Mouse (Mus musculus): ENCODE data around the gene Clec2l. TPM values are rescaled to one million over a fixed set of nuclear protein-coding genes. Genes with fewer than 3 reads are reported as not detected.
"Not testable (repeated sequence)": the region's sequence is repeated elsewhere in the genome, so short reads cannot be mapped to it uniquely, and the experiment has no call there.

The Clec2l gene
- polyA plus RNA-seq, 1 experiment: 0.66 TPM

DNA sequence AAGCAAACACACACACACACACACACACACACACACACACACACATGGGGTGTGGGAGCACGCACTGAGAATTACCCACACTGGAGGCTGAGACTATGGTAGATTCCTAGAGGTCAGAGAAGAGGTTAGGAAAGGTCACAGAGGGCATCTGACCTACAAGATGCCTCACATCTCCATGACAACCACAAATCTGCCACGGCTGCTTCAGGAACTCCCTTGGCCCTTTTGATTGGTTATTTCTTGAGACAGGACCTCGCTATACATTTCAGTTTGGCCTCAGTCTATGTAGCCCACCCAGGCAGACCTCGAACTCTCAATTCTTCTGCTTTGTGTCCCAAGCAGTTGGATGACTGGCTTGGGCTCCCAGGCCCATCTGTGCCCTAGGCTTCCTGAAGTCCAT is 1.2 kb upstream of the Clec2l start:
- WGBS: 84% methylated on average over 4 of the region's 4 CpGs
- no peak for DNase-seq (ENCODE audit: low read depth, low spot score)

DNA sequence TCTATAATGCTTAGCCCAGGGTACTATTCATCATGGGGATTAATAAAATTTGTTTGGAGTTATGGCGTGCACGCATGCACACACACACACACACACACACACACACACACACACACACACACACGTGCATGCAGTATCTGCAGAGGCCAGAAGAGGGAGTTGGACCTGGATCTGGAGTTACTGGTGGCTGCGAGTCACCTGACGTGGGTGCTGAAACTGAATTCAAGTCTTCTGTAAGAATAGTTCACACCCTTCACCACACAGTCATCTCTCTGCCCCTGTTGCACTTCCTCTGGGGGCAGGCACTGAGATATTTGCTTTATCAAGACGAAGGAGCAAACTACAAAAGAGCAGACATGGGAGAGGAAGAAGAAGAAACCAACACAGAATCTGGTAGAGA is 6.7 kb downstream of the Clec2l start:
- DNase-seq (ENCODE audit: low read depth, low spot score): no peak
- WGBS: 60% methylated on average over 6 of the region's 6 CpGs

GRCm38 (mm10) chr6:38670488-38670887 is 7.6 kb downstream of the Clec2l start:
- DNase-seq (ENCODE audit: low read depth, low spot score): not testable (repeated sequence)
- 79% methylated on average over 1 of the region's 1 CpGs for WGBS

GRCm38 (mm10) chr6:38671270-38671669 is 8.4 kb downstream of the Clec2l start:
- 83% methylated on average over 7 of the region's 7 CpGs for WGBS
- DNase-seq (ENCODE audit: low read depth, low spot score): no peak

GRCm38 (mm10) chr6:38672011-38672410 is 9.1 kb downstream of the Clec2l start:
- DNase-seq (ENCODE audit: low read depth, low spot score): no peak
- 84% methylated on average over 3 of the region's 3 CpGs for WGBS

GRCm38 (mm10) chr6:38676217-38676616 is 13.3 kb downstream of the Clec2l start:
- 39% methylated on average over 6 of the region's 6 CpGs for WGBS
- no peak for DNase-seq (ENCODE audit: low read depth, low spot score)

GRCm38 (mm10) chr6:38676723-38677122 is 13.9 kb downstream of the Clec2l start:
- DNase-seq (ENCODE audit: low read depth, low spot score): no peak
- 71% methylated on average over 14 of the region's 14 CpGs for WGBS

DNA sequence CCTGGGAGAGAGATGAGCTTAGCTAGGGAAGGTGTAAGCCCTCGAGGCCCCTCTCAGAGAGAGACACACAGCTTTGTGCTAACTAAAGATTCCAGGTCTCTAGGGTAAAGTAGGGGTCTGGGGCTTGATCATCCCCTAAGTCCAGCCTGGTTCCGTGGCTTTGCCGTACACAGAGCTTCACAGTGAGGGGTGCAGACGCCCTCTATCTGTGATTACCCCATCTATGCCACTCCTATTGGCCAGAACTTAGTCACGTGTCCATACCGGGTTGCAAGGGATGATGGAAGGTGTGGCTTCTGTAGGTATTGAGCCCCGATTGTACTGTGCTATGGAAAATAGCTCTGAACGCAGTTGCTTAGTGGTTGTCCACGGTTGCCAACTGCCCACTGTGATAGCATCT is 14.8 kb downstream of the Clec2l start:
- DNase-seq (ENCODE audit: low read depth, low spot score): no peak
- WGBS: 65% methylated on average over 9 of the region's 9 CpGs

GRCm38 (mm10) chr6:38682532-38682931 is 19.7 kb downstream of the Clec2l start:
- DNase-seq (ENCODE audit: low read depth, low spot score): no peak
- 61% methylated on average over 2 of the region's 2 CpGs for WGBS

GRCm38 (mm10) chr6:38687216-38687615 is 24.3 kb downstream of the Clec2l start:
- peak; percentile 2 for DNase-seq (ENCODE audit: low read depth, low spot score)
- 69% methylated on average over 11 of the region's 11 CpGs for WGBS

- 82% methylated on average over 10 of the region's 10 CpGs for WGBS
- no peak for DNase-seq (ENCODE audit: low read depth, low spot score)
Measured at GRCm38 (mm10) chr6:38688841-38689240, 26.0 kb downstream of the Clec2l start.

GRCm38 (mm10) chr6:38690615-38691014 is 27.7 kb downstream of the Clec2l start:
- WGBS: 87% methylated on average over 4 of the region's 4 CpGs
- DNase-seq (ENCODE audit: low read depth, low spot score): no peak

DNA sequence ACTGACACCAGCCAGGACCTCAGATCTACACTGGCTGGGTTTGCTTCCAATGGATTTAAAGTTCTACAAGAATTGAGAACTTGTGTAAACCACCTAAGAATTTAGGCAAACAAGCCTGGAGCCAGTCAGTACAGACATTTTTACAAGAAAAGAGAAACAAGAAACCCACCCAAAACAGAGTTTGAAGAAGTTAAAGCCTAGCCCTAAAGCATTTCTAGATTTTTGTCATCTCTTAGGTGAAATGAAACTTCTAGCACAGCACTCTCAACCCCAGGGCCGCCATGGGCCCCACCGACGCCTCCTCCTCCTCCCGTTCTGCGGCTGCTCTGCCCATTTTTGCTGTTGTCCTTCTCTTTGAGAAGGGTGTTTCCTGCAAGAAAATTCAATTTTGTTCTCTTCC is 28.2 kb downstream of the Clec2l start:
- 92% methylated on average over 5 of the region's 5 CpGs for WGBS
- DNase-seq (ENCODE audit: low read depth, low spot score): no peak

GRCm38 (mm10) chr6:38692556-38692955 is 29.7 kb downstream of the Clec2l start:
- no peak for DNase-seq (ENCODE audit: low read depth, low spot score)
- 85% methylated on average over 6 of the region's 6 CpGs for WGBS

DNA sequence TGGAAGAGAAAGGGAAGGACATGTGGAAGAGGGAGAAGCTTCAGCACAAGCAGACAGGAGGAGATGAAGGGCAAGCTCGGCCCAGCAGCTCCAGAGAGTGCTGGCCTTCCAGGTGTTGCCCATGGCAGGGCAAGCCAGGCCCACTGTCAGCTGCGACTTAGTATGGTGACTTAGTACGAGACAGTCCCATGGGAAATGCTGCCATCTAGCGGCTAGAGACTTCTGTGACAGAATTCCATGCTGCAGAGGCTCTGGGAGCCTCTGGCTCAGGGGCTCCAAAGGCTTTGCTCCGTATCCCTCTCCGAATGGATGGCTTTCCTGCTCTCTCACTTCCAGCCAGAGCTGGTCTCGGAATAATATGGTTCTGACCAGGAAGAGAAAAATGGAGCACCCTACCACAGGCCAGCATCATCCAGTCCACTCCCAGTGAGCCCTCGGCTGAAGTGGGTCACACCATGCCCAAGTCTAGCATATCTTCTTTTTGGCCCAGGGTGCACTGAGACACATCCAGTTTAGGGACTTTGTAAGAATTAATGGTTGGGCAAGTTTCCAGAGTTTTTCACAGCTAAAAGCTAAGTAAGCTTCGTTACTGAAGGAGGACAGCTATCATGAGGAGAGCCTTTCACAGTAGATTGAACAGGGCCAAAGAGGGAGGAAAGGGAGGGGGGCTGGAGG is 32.6 kb downstream of the Clec2l start:
- DNase-seq (ENCODE audit: low read depth, low spot score): peak; percentile 42

DNA sequence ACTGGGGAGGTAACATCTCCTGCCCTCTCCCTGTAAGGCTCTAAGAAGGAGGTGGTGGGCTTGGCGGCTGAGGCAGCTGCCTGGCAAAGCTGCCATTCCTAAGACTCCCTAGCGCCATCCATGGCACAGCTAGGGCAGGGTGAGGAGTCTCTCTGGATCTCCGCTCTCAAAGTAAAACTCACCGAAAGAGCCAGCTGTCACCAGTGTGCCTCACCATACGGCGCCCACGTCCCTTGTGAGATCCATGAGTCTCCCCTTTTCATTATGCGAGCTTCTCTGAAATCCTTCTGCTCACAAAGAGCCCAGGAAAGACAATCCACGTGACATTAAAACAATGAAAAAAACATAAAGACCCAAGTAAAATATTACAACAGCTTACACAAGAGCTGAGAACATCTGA is 33.7 kb downstream of the Clec2l start:
- WGBS: 89% methylated on average over 9 of the region's 9 CpGs
- DNase-seq (ENCODE audit: low read depth, low spot score): no peak

More for the DNA sequence above, 32.6 kb downstream of the Clec2l start:
- WGBS: 33% methylated on average over 9 of the region's 9 CpGs

DNA sequence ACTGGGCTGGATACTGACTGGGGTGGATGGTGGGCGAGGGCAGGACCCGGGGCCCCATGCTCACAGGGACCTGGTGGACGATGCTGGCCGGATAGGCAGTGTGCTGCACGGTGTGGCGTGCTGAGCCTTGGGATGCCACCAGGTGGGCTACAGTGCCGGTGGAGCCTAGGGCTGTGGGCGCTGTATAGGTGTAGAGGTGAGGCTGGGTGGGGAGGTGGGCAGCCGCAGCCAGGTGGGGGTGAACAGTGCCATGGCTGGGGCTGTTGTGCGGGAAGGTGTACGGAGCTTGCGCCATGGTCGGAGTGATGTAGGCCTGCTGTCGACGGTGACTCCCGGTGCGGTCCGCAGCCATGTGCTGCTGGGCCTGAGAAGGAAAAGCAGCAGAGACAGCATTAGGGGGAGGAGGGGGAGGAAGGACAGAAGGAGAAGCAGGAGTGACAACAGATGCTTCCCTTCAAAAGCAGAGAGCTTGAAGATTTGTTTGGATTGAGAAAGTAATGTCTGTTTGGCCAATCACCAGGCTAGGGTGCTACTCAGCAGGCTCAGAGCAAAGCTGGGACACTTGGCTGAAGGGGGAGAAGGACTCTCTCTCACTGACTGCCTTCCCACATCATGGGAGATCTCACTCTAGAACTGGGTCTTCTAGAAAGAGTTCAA is 35.5 kb downstream of the Clec2l start:
- 84% methylated on average over 18 of the region's 18 CpGs for WGBS
- no peak for DNase-seq (ENCODE audit: low read depth, low spot score)

GRCm38 (mm10) chr6:38701421-38701820 is 38.6 kb downstream of the Clec2l start:
- DNase-seq (ENCODE audit: low read depth, low spot score): no peak
- WGBS: 80% methylated on average over 2 of the region's 2 CpGs

- DNase-seq (ENCODE audit: low read depth, low spot score): no peak
- 53% methylated on average over 6 of the region's 6 CpGs for WGBS
Measured at GRCm38 (mm10) chr6:38702810-38703399, 40.0 kb downstream of the Clec2l start.

GRCm38 (mm10) chr6:38703526-38703925 is 40.7 kb downstream of the Clec2l start:
- DNase-seq (ENCODE audit: low read depth, low spot score): no peak
- 91% methylated on average over 6 of the region's 6 CpGs for WGBS

Measured in large intestine, adult 2 months (tissue).